Mouse (Mus musculus) CH12.LX (cell line): ENCODE data around the gene Ptpn23. TPM values are rescaled to one million over a fixed set of nuclear protein-coding genes. Genes with fewer than 3 reads are reported as not detected.

Source experiments
- DNase-seq: peaks from one replicate; pipeline ENCODE4 v3.0.0-alpha.2; 2013; ENCODE audit errors: extremely low read depth
- H3K27ac ChIP-seq: 2 replicates; pipeline ENCODE4 v1.5.1; 2012; ENCODE audit warnings: low read depth, mild to moderate bottlenecking, control low read depth, moderate library complexity; ENCODE audit not compliant: insufficient read depth
- H3K27me3 ChIP-seq: replicated peaks from 2 replicates; pipeline ENCODE3; 2012; ENCODE audit warnings: inconsistent platforms
- H3K36me3 ChIP-seq, 2 experiments: replicated peaks in 1 of 2; 2 replicates each; pipeline versions ENCODE3 to v1.6.1; 2012; ENCODE audit warnings: inconsistent platforms in 1 of 2, low read length in 1 of 2, mild to moderate bottlenecking in 1 of 2, mixed read lengths in 1 of 2, moderate library complexity in 1 of 2; ENCODE audit not compliant: control insufficient read depth in 1 of 2, insufficient read depth in 1 of 2
- H3K4me1 ChIP-seq, 2 experiments: 2 replicates each; pipeline ENCODE4 v1.6.1; 2012; ENCODE audit warnings: inconsistent platforms in 1 of 2, moderate library complexity in 1 of 2; ENCODE audit not compliant: insufficient read depth in 2 of 2, control insufficient read depth in 1 of 2
- H3K4me2 ChIP-seq: 2 replicates; pipeline ENCODE4 v1.6.1; 2012; ENCODE audit warnings: low read depth, mild to moderate bottlenecking, control low read depth; ENCODE audit not compliant: poor library complexity, insufficient read depth, severe bottlenecking
- H3K4me3 ChIP-seq, 3 experiments: fragments of 150-350 bp in 1 of 3; sonication (generic) in 1 of 3; replicated peaks in 1 of 3; 2 replicates each; pipeline versions ENCODE3 to v1.5.1; 2011 to 2012; ENCODE audit warnings: low read depth in 2 of 3, low read length in 2 of 3, mild to moderate bottlenecking in 2 of 3, moderate library complexity in 2 of 3, control low read depth in 1 of 3, improper control_type of control experiment in 1 of 3, inconsistent platforms in 1 of 3, mixed read lengths in 1 of 3; ENCODE audit not compliant: poor library complexity in 1 of 3
- H3K79me2 ChIP-seq: replicated peaks from 2 replicates; pipeline ENCODE4 v1.6.1; 2012; ENCODE audit warnings: mild to moderate bottlenecking, moderate library complexity; ENCODE audit not compliant: control insufficient read depth, poor library complexity, insufficient read depth, severe bottlenecking; ENCODE audit errors: extremely low read depth
- H3K9ac ChIP-seq: 2 replicates; pipeline ENCODE4 v1.6.1; 2012; ENCODE audit warnings: low read depth, mild to moderate bottlenecking, control low read depth, moderate library complexity; ENCODE audit not compliant: insufficient read depth
- H3K9me3 ChIP-seq: replicated peaks from 2 replicates; pipeline ENCODE3; 2012; ENCODE audit warnings: low read length, inconsistent platforms, mixed read lengths
- BHLHE40 ChIP-seq: IDR thresholded peaks from 2 replicates; pipeline ENCODE4 v1.6.1; 2011; ENCODE audit warnings: mild to moderate bottlenecking, low read depth, low read length, improper control_type of control experiment
- CHD1 ChIP-seq: IDR thresholded peaks from 2 replicates; pipeline ENCODE4 v1.6.1; 2012; ENCODE audit warnings: low read depth, low read length, improper control_type of control experiment, inconsistent platforms
- CHD2 ChIP-seq: IDR thresholded peaks from 2 replicates; pipeline ENCODE4 v1.6.1; 2011; ENCODE audit warnings: low read length, improper control_type of control experiment
- CTCF ChIP-seq, 2 experiments: IDR thresholded peaks in 1 of 2; conservative IDR thresholded peaks in 1 of 2; 2 replicates each; pipeline ENCODE4 v1.5.1; 2011 to 2012; ENCODE audit warnings: low read depth in 2 of 2, low read length in 2 of 2, improper control_type of control experiment in 1 of 2, inconsistent platforms in 1 of 2, mild to moderate bottlenecking in 1 of 2, moderate library complexity in 1 of 2
- E2F4 ChIP-seq: IDR thresholded peaks from 2 replicates; pipeline ENCODE4 v1.6.1; 2011; ENCODE audit warnings: low read depth, low read length, improper control_type of control experiment; ENCODE audit not compliant: insufficient replicate concordance
- ELF1 ChIP-seq: IDR thresholded peaks from 2 replicates; pipeline ENCODE4 v1.6.1; 2014; ENCODE audit warnings: low read depth, mild to moderate bottlenecking, inconsistent platforms, low read length, improper control_type of control experiment
- EP300 ChIP-seq: IDR thresholded peaks from 2 replicates; pipeline ENCODE4 v1.6.1; 2011; ENCODE audit warnings: low read length, improper control_type of control experiment
- ETS1 ChIP-seq: conservative IDR thresholded peaks from 2 replicates; pipeline ENCODE4 v1.6.1; 2012; ENCODE audit warnings: low read depth, mild to moderate bottlenecking, inconsistent platforms, low read length, improper control_type of control experiment, moderate library complexity
- GABPA ChIP-seq: IDR thresholded peaks from 2 replicates; pipeline ENCODE4 v1.6.1; 2012; ENCODE audit warnings: low read depth, low read length, improper control_type of control experiment, inconsistent platforms; ENCODE audit not compliant: insufficient replicate concordance
- HCFC1 ChIP-seq: IDR thresholded peaks from 2 replicates; pipeline ENCODE4 v1.6.1; 2012; ENCODE audit warnings: low read depth, mild to moderate bottlenecking, inconsistent platforms, low read length, improper control_type of control experiment
- IRF4 ChIP-seq: IDR thresholded peaks from 2 replicates; pipeline ENCODE4 v1.6.1; 2014; ENCODE audit warnings: low read depth, mild to moderate bottlenecking, inconsistent platforms, low read length, improper control_type of control experiment
- JUN ChIP-seq: IDR thresholded peaks from 2 replicates; pipeline ENCODE4 v1.6.1; 2011; ENCODE audit warnings: low read depth, mild to moderate bottlenecking, low read length, improper control_type of control experiment, moderate library complexity; ENCODE audit not compliant: insufficient read depth
- JUND ChIP-seq: conservative IDR thresholded peaks from 2 replicates; pipeline ENCODE4 v1.6.1; 2011; ENCODE audit warnings: low read depth, low read length, improper control_type of control experiment
- KAT2A ChIP-seq: IDR thresholded peaks from 2 replicates; pipeline ENCODE4 v1.6.1; 2012; ENCODE audit warnings: low read length, improper control_type of control experiment, inconsistent platforms; ENCODE audit not compliant: insufficient replicate concordance
- MAFK ChIP-seq: IDR thresholded peaks from 2 replicates; pipeline ENCODE4 v1.6.1; 2011; ENCODE audit warnings: low read length, improper control_type of control experiment; ENCODE audit not compliant: insufficient replicate concordance
- MAX ChIP-seq: IDR thresholded peaks from 2 replicates; pipeline ENCODE4 v1.6.1; 2011; ENCODE audit warnings: low read length, improper control_type of control experiment
- MAZ ChIP-seq: IDR thresholded peaks from 2 replicates; pipeline ENCODE4 v1.6.1; 2012; ENCODE audit warnings: low read depth, mild to moderate bottlenecking, inconsistent platforms, low read length, improper control_type of control experiment, moderate library complexity
- MEF2A ChIP-seq: IDR thresholded peaks from 2 replicates; pipeline ENCODE4 v1.6.1; 2014; ENCODE audit warnings: low read depth, mild to moderate bottlenecking, inconsistent platforms, low read length, improper control_type of control experiment, borderline replicate concordance
- MXI1 ChIP-seq: IDR thresholded peaks from 2 replicates; pipeline ENCODE4 v1.6.1; 2011; ENCODE audit warnings: mild to moderate bottlenecking, low read depth, low read length, improper control_type of control experiment
- MYC ChIP-seq: IDR thresholded peaks from 2 replicates; pipeline ENCODE4 v1.6.1; 2011; ENCODE audit warnings: low read depth, mild to moderate bottlenecking, improper control_type of control experiment, low read length
- NELFE ChIP-seq: IDR thresholded peaks from 2 replicates; pipeline ENCODE4 v1.6.1; 2011; ENCODE audit warnings: low read depth, low read length, improper control_type of control experiment
- NRF1 ChIP-seq: IDR thresholded peaks from 2 replicates; pipeline ENCODE4 v1.6.1; 2014; ENCODE audit warnings: low read depth, mild to moderate bottlenecking, inconsistent platforms, low read length, improper control_type of control experiment, moderate library complexity
- PAX5 ChIP-seq: IDR thresholded peaks from 2 replicates; pipeline ENCODE4 v1.6.1; 2012; ENCODE audit warnings: low read length, inconsistent platforms, mixed read lengths
- POLR2A ChIP-seq: IDR thresholded peaks from 2 replicates; pipeline ENCODE4 v1.6.1; 2011; ENCODE audit warnings: low read depth, mild to moderate bottlenecking, improper control_type of control experiment, low read length
- POLR2AphosphoS2 ChIP-seq: IDR thresholded peaks from 2 replicates; pipeline ENCODE4 v1.6.1; 2011; ENCODE audit warnings: low read depth, low read length, improper control_type of control experiment
- RAD21 ChIP-seq: IDR thresholded peaks from 2 replicates; pipeline ENCODE4 v1.6.1; 2011; ENCODE audit warnings: low read depth, mild to moderate bottlenecking, low read length, improper control_type of control experiment, moderate library complexity
- RCOR1 ChIP-seq: conservative IDR thresholded peaks from 2 replicates; pipeline ENCODE4 v1.6.1; 2012; ENCODE audit warnings: low read depth, mild to moderate bottlenecking, inconsistent platforms, low read length, improper control_type of control experiment
- SIN3A ChIP-seq: IDR thresholded peaks from 2 replicates; pipeline ENCODE4 v1.6.1; 2012; ENCODE audit warnings: low read length, improper control_type of control experiment, inconsistent platforms
- SMC3 ChIP-seq: IDR thresholded peaks from 2 replicates; pipeline ENCODE4 v1.6.1; 2011; ENCODE audit warnings: low read depth, low read length, improper control_type of control experiment
- TBP ChIP-seq: conservative IDR thresholded peaks from 2 replicates; pipeline ENCODE4 v1.6.1; 2011; ENCODE audit warnings: low read depth, low read length, improper control_type of control experiment
- TCF12 ChIP-seq: IDR thresholded peaks from 2 replicates; pipeline ENCODE4 v1.6.1; 2014; ENCODE audit warnings: low read depth, mild to moderate bottlenecking, inconsistent platforms, low read length, improper control_type of control experiment
- UBTF ChIP-seq: IDR thresholded peaks from 2 replicates; pipeline ENCODE4 v1.6.1; 2012; ENCODE audit warnings: low read depth, mild to moderate bottlenecking, inconsistent platforms, low read length, improper control_type of control experiment, moderate library complexity
- USF1 ChIP-seq: IDR thresholded peaks from 2 replicates; pipeline ENCODE4 v1.6.1; 2014; ENCODE audit warnings: low read depth, mild to moderate bottlenecking, inconsistent platforms, low read length, improper control_type of control experiment
- USF2 ChIP-seq: conservative IDR thresholded peaks from 2 replicates; pipeline ENCODE4 v1.6.1; 2011; ENCODE audit warnings: low read depth, low read length, improper control_type of control experiment
- ZC3H11A ChIP-seq: IDR thresholded peaks from 2 replicates; pipeline ENCODE4 v1.6.1; 2012; ENCODE audit warnings: low read depth, mild to moderate bottlenecking, inconsistent platforms, low read length, improper control_type of control experiment
- ZKSCAN1 ChIP-seq: IDR thresholded peaks from 2 replicates; pipeline ENCODE4 v1.6.1; 2012; ENCODE audit warnings: low read depth, inconsistent platforms, low read length, improper control_type of control experiment, borderline replicate concordance
- ZMIZ1 ChIP-seq: IDR thresholded peaks from 2 replicates; pipeline ENCODE4 v1.6.1; 2012; ENCODE audit warnings: low read depth, mild to moderate bottlenecking, inconsistent platforms, low read length, improper control_type of control experiment
- ZNF384 ChIP-seq: IDR thresholded peaks from 2 replicates; pipeline ENCODE4 v1.6.1; 2012; ENCODE audit warnings: low read depth, low read length, improper control_type of control experiment, inconsistent platforms
- dilution Hi-C: fragments of 300-500 bp; cut with MboI; formaldehyde crosslinking; loops from 2 replicates; pipeline ENCODE4 v1.14.3; 2020; ENCODE audit warnings: low sequenced_read_pairs; ENCODE audit not compliant: extremely low pct_unique_long_range_greater_than_20kb, extremely low pct_ligation_motif_present
- in situ Hi-C: fragments of 300-500 bp; cut with MboI; formaldehyde crosslinking; loops from 3 replicates; pipeline ENCODE4 v1.14.3; 2019; ENCODE audit warnings: low sequenced_read_pairs, low pct_ligation_motif_present, low pct_unique_long_range_greater_than_20kb, mixed read lengths
- polyA plus RNA-seq: library from polyadenylated mRNA; unstranded; fragments of >175 nt; gene quantifications from 2 replicates; pipeline ENCODE4 v1.2.1, GENCODE M21; 2012; ENCODE audit warnings: low read depth; ENCODE audit not compliant: insufficient read length
- total RNA-seq, 2 experiments: library from RNA; depleted of rRNA; stranded (reverse); fragments of 300-350 nt in 1 of 2; fragments of >200 nt in 1 of 2; gene quantifications; 2 replicates each; pipeline ENCODE4 v1.2.3; 2012 to 2014

Ptpn23 gene
- total and polyA plus RNA-seq, 3 experiments = 3.4 to 41.7 (median 12.7) TPM

DNA sequence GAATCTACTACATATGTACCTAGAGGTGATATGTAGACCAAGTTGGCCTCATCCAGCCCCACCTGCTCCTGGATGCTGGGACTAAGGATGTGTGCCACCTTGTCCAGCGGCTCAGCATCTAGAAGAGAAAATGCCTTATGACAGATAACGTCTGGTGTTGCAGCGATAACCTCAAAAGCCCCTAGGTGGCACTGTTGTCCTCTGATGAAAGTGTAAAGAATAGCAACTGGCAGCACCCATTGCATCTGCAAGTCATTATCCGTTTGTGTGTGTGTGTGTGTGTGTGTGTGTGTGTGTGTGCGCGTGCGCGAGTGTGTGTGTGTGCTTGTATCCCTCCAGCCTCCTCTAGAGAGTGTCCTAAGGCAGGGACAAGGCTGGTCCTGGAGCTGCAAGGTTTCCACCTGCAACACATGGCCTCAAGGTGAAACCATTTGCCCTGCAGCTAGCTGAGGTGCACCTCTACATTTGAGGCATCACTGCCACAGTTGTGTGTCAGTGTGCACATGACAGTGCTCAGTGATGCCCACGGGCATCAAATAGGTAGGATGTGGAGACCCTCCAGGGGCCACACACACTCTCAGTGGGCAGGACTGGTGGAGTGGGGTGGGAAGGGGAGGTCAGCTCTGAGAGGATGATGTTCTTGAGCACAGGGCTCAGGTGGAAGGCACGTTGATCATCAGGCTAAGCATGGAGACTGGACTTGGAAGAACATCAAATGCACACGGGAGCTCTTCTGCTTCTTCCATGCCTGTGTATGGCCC lies 41.0 kb upstream of the Ptpn23 start:
- H3K4me1 ChIP-seq = peaks cover 5 to 15% of the 10 kb centered on the region in 2 experiments
- H3K4me2 ChIP-seq = no peak overlapping the region
- H3K27me3 ChIP-seq = no peaks in the 10 kb centered on the region
- TF ChIP-seq PAX5 (no peak), ETS1 (no peak), EP300 (no peak), ZKSCAN1 (no peak), ELF1 (no peak), SMC3 (peak; percentile 92), JUND (no peak), E2F4 (no peak), IRF4 (0 out of 2 replicates have a peak, but pooled peaks have one; percentile 52), USF1 (no peak), GABPA (no peak), CHD1 (no peak), NELFE (no peak), MAX (no peak), RCOR1 (no peak), HCFC1 (no peak), POLR2AphosphoS2 (no peak), SIN3A (no peak), KAT2A (no peak), POLR2A (0 out of 2 replicates have a peak, but pooled peaks have one; percentile 18), UBTF (no peak), MAZ (no peak), TCF12 (no peak), USF2 (no peak), CHD2 (no peak), ZNF384 (no peak), ZMIZ1 (no peak), RAD21 (peak; percentile 89), MXI1 (no peak), JUN (no peak), NRF1 (peak; percentile 81), MAFK (no peak), TBP (no peak), CTCF (conservative IDR thresholded peaks at IDR 0.05 in 1 of 2, IDR thresholded peaks at IDR 0.05 in 1 of 2; ENCODE audit: low read depth in 2 of 2, low read length in 2 of 2) (peak; percentile 57 to 93), MYC (no peak), ZC3H11A (peak; percentile 16; the same call in 1 of the 2 replicates), BHLHE40 (peak; percentile 37; the same call in 1 of the 2 replicates), MEF2A (no peak)
- dilution Hi-C loops (no loop called here), in situ Hi-C loops (no loop called here)
- peaks cover 6% of the 10 kb centered on the region for H3K9me3 ChIP-seq
- no peaks in the 10 kb centered on the region for H3K79me2 ChIP-seq
- H3K9ac ChIP-seq = no peak overlapping the region
- H3K27ac ChIP-seq = no peak overlapping the region
- DNase-seq = peak; percentile 93
- no peak overlapping the region for H3K4me3 ChIP-seq
- H3K36me3 ChIP-seq = peaks cover 14 to 44% of the 10 kb centered on the region in 2 experiments
